Comparison of ENCODE assay signal across 16 mouse cellular contexts in the genomic region with DNA sequence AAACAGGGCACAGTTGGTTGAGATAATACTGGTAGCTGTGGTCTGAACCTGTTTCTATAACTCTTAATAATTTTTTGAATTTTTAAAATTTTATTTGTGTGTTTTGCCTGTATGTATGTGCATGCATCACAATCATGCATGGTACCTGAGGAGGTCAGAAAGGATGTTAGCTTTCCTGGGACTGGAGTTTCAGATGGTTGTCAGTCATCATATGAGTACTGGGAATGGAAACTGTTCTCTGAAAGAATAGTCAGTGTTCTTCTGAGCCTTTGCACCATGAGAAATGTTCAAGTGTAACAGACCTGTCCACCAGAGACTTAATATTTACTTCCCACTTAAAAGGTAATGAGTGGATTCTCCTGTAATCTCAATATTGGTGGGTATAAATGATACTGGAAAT.
"Had no signal": no experiment of that assay in that cellular context is flagged by ENCODE, and none has a peak within 500 bp of the region (broad histone marks: within the 10 kb centered on the region; RNA-seq: fewer than 3 reads in every experiment).

No protein-coding gene starts in this region.

- H3K27ac ChIP-seq: neural tube, embryonic 13.5 days; neural tube, embryonic 15.5 days; stomach, embryonic 15.5 days; stomach, postnatal 0 days had no signal

- H3K4me2 ChIP-seq: neural tube, embryonic 13.5 days; neural tube, embryonic 15.5 days; stomach, embryonic 15.5 days had no signal

- H3K9ac ChIP-seq: neural tube, embryonic 13.5 days; neural tube, embryonic 15.5 days; stomach, embryonic 15.5 days had no signal

- H3K36me3 ChIP-seq: neural tube, embryonic 15.5 days; stomach, embryonic 15.5 days had no signal

- H3K4me3 ChIP-seq: neural tube, embryonic 13.5 days; neural tube, embryonic 15.5 days; stomach, embryonic 15.5 days had no signal

- H3K27me3 ChIP-seq: neural tube, embryonic 13.5 days; neural tube, embryonic 15.5 days; stomach, embryonic 15.5 days had no signal

- H3K4me1 ChIP-seq: neural tube, embryonic 13.5 days; neural tube, embryonic 15.5 days; stomach, embryonic 15.5 days had no signal

- H3K9me3 ChIP-seq: neural tube, embryonic 13.5 days; neural tube, embryonic 15.5 days; stomach, embryonic 15.5 days had no signal

- DNase-seq: retina, postnatal 1 day; right cerebral cortex, adult 18-20 months; right cerebral cortex, postnatal 14 days; right cerebral cortex, postnatal 25 days; right cerebral cortex, postnatal 4 days; spleen, adult 18-20 months; thymus, adult 18-20 months; thymus, adult 2 months; thymus, postnatal 14 days; thymus, postnatal 25 days; thymus, postnatal 36 days; thymus, postnatal 4 days had no signal
